8 mouse cellular contexts compared by ENCODE assay signal in genomic region chr2:30954797-30955196, GRCm38 (mm10). TPM values are rescaled to one million over a fixed set of nuclear protein-coding genes. Genes with fewer than 3 reads are reported as not detected.
DNase-seq lines count a peak whose midpoint lies in the region; ATAC-seq and TF ChIP-seq lines count a peak whose summit lies in the region.

No protein-coding gene starts in this region.

- peaks cover 27% of the 10 kb centered on the region for H3K4me1 ChIP-seq in heart, embryonic 12.5 days (replicated peaks)
- peaks cover 64% of the 10 kb centered on the region for H3K4me1 ChIP-seq in G1E (ENCODE audit: insufficient read depth, low read depth, low read length)
- H3K4me1 ChIP-seq in hindbrain, embryonic 14.5 days (replicated peaks; ENCODE audit: control insufficient read depth, insufficient read depth, low read length), result peaks cover 17% of the 10 kb centered on the region
- peaks cover 35% of the 10 kb centered on the region for H3K4me1 ChIP-seq in midbrain, embryonic 13.5 days (replicated peaks)

- peak overlapping the region; percentile 90 for H3K4me2 ChIP-seq in heart, embryonic 12.5 days
- H3K4me2 ChIP-seq in hindbrain, embryonic 14.5 days (replicated peaks), result peak overlapping the region; percentile 91; the same call in 1 of the 2 replicates
- H3K4me2 ChIP-seq in midbrain, embryonic 13.5 days (replicated peaks), result peak overlapping the region; percentile 93

- peaks cover 50% of the 10 kb centered on the region for H3K36me3 ChIP-seq in heart, embryonic 12.5 days
- peaks cover 62% of the 10 kb centered on the region for H3K36me3 ChIP-seq in G1E (replicated peaks)
- H3K36me3 ChIP-seq in hindbrain, embryonic 14.5 days (replicated peaks; ENCODE audit: control insufficient read depth, insufficient read depth), result peaks cover 51% of the 10 kb centered on the region
- peaks cover 50% of the 10 kb centered on the region for H3K36me3 ChIP-seq in midbrain, embryonic 13.5 days

- intact Hi-C loops in heart, postnatal 14 days (cut with DNase I), result no loop called here

- WGBS in heart, embryonic 12.5 days, result 64% methylated on average over 6 of the region's 6 CpGs
- WGBS in hindbrain, embryonic 14.5 days, result 83% methylated on average over 6 of the region's 6 CpGs
- 86% methylated on average over 6 of the region's 6 CpGs for WGBS in midbrain, embryonic 13.5 days

- 0 out of 2 replicates have a peak overlapping the region, but pooled peaks have one; percentile 88 for H3K9ac ChIP-seq in heart, embryonic 12.5 days
- no peak overlapping the region for H3K9ac ChIP-seq in hindbrain, embryonic 14.5 days
- H3K9ac ChIP-seq in midbrain, embryonic 13.5 days (replicated peaks), result peak overlapping the region; percentile 88

- peaks cover 3% of the 10 kb centered on the region; the same call in 1 of the 2 replicates for H3K27me3 ChIP-seq in heart, embryonic 12.5 days (replicated peaks)
- peaks cover 2% of the 10 kb centered on the region; the same call in 1 of the 2 replicates for H3K27me3 ChIP-seq in G1E (ENCODE audit: insufficient read depth, low read length)
- no peaks in the 10 kb centered on the region for H3K27me3 ChIP-seq in hindbrain, embryonic 14.5 days (ENCODE audit: control insufficient read depth, insufficient read depth, low read length)
- H3K27me3 ChIP-seq in midbrain, embryonic 13.5 days, result no peaks in the 10 kb centered on the region; the same call in 1 of the 2 replicates

- no peak overlapping the region for H3K27ac ChIP-seq in heart, embryonic 12.5 days (ENCODE audit: poor library complexity, severe bottlenecking)
- no peak overlapping the region for H3K27ac ChIP-seq in hindbrain, embryonic 14.5 days
- H3K27ac ChIP-seq in midbrain, embryonic 13.5 days, result no peak overlapping the region

- H3K9me3 ChIP-seq in heart, embryonic 12.5 days (replicated peaks), result no peaks in the 10 kb centered on the region
- H3K9me3 ChIP-seq in G1E (replicated peaks), result no peaks in the 10 kb centered on the region
- no peaks in the 10 kb centered on the region for H3K9me3 ChIP-seq in hindbrain, embryonic 14.5 days (ENCODE audit: control insufficient read depth, low read length)
- no peaks in the 10 kb centered on the region for H3K9me3 ChIP-seq in midbrain, embryonic 13.5 days

- TF ChIP-seq CTCF in G1E (IDR thresholded peaks at IDR 0.05; ENCODE audit: low read depth, low read length), result no peak

- no peak for ATAC-seq in heart, embryonic 12.5 days (ENCODE audit: insufficient number of reproducible peaks, low FRiP score)
- no peak for ATAC-seq in G1E (ENCODE audit: extremely low read depth, insufficient number of reproducible peaks, low FRiP score, poor library complexity, severe bottlenecking)
- ATAC-seq in hindbrain, embryonic 14.5 days (ENCODE audit: low FRiP score), result no peak
- ATAC-seq in midbrain, embryonic 13.5 days, result no peak

- DNase-seq in heart, postnatal 14 days, result no peak
- DNase-seq in G1E (ENCODE audit: low spot score), result no peak
- DNase-seq in hindbrain, embryonic 14.5 days (ENCODE audit: low spot score), result no peak
- no peak for DNase-seq in spleen, adult 12 weeks (ENCODE audit: low spot score)
- no peak for DNase-seq in left cerebral cortex, adult 8-10 months (ENCODE audit: low spot score in 2 of 2)
- DNase-seq in frontal cortex, postnatal 36 days (ENCODE audit: low spot score in 2 of 2), result no peak

- no peak overlapping the region for H3K4me3 ChIP-seq in heart, embryonic 12.5 days
- peak overlapping the region; percentile 96; the same call in 1 of the 2 replicates for H3K4me3 ChIP-seq in G1E (ENCODE audit: low read depth, low read length)
- H3K4me3 ChIP-seq in hindbrain, embryonic 14.5 days (replicated peaks; ENCODE audit: low read length), result no peak overlapping the region
- no peak overlapping the region for H3K4me3 ChIP-seq in midbrain, embryonic 13.5 days (replicated peaks)

RNA-seq across cellular contexts. Expression of gene Tor1b, which starts 2.0 kb away (rescaled TPM):
- 25.1 and 25.8 TPM in 2 replicates for polyA plus RNA-seq in heart, embryonic 12.5 days (2016; fragmentation: Nextera tagmentation; extraction: Ambion mirVana)
- total RNA-seq in heart, postnatal 14 days (2021), result 10 to 100 TPM; 25.0 to 26.1 TPM
- total RNA-seq in G1E (2014; fragmentation: Nextera tagmentation), result 16.5 and 25.6 TPM in 2 replicates
- 34.0 and 36.9 TPM in 2 replicates for total RNA-seq in G1E (2017)
- 12.4 and 12.5 TPM in 2 replicates for polyA plus RNA-seq in G1E (2012)
- 19.4 and 20.6 TPM in 2 replicates for polyA plus RNA-seq in hindbrain, embryonic 14.5 days (2014; fragmentation: Nextera tagmentation; extraction: Ambion mirVana)
- 18.3 and 20.5 TPM in 2 replicates for polyA plus RNA-seq in midbrain, embryonic 13.5 days (2015; fragmentation: Nextera tagmentation; extraction: Ambion mirVana)
- total RNA-seq in left cerebral cortex, adult 8-10 months (2022), result 10 to 100 TPM; 25.8 to 29.1 (median 28.0) TPM

RNA-seq across cellular contexts. Expression of gene Tor1a, which starts 12.9 kb away (rescaled TPM):
- polyA plus RNA-seq in heart, embryonic 12.5 days (2016; fragmentation: Nextera tagmentation; extraction: Ambion mirVana), result 56.4 TPM in 2 replicates
- total RNA-seq in heart, postnatal 14 days (2021), result 10 to 100 TPM; 13.5 to 13.9 TPM
- total RNA-seq in G1E (2014; fragmentation: Nextera tagmentation), result 31.2 and 33.0 TPM in 2 replicates
- 45.2 and 47.0 TPM in 2 replicates for total RNA-seq in G1E (2017)
- polyA plus RNA-seq in G1E (2012), result 94.3 and 129 TPM in 2 replicates
- polyA plus RNA-seq in hindbrain, embryonic 14.5 days (2014; fragmentation: Nextera tagmentation; extraction: Ambion mirVana), result 81.2 and 82.0 TPM in 2 replicates
- polyA plus RNA-seq in midbrain, embryonic 13.5 days (2015; fragmentation: Nextera tagmentation; extraction: Ambion mirVana), result 93.2 and 95.7 TPM in 2 replicates
- 10 to 100 TPM; 34.4 to 45.2 (median 37.9) TPM for total RNA-seq in left cerebral cortex, adult 8-10 months (2022)

RNA-seq across cellular contexts. Expression of gene Ptges, which starts 25.1 kb away (rescaled TPM):
- 2.3 and 4.3 TPM in 2 replicates for polyA plus RNA-seq in heart, embryonic 12.5 days (2016; fragmentation: Nextera tagmentation; extraction: Ambion mirVana)
- total RNA-seq in heart, postnatal 14 days (2021), result 1 to 10 TPM; 1.9 to 3.2 TPM
- total RNA-seq in G1E (2014; fragmentation: Nextera tagmentation) (not detected in 2 replicates), G1E (2017) (0.11 and 0.12 TPM in 2 replicates)
- not detected in 2 replicates for polyA plus RNA-seq in G1E (2012)
- polyA plus RNA-seq in hindbrain, embryonic 14.5 days (2014; fragmentation: Nextera tagmentation; extraction: Ambion mirVana), result 3.7 and 4.1 TPM in 2 replicates
- 2.5 and 2.9 TPM in 2 replicates for polyA plus RNA-seq in midbrain, embryonic 13.5 days (2015; fragmentation: Nextera tagmentation; extraction: Ambion mirVana)
- total RNA-seq in left cerebral cortex, adult 8-10 months (2022), result 1 to 10 TPM; 4.3 to 7.3 (median 6.9) TPM

RNA-seq across cellular contexts. Expression of gene BC005624, which starts 27.2 kb away (rescaled TPM):
- polyA plus RNA-seq in heart, embryonic 12.5 days (2016; fragmentation: Nextera tagmentation; extraction: Ambion mirVana), result 33.8 and 35.5 TPM in 2 replicates
- total RNA-seq in heart, postnatal 14 days (2021), result 10 to 100 TPM; 18.4 to 18.7 TPM
- total RNA-seq in G1E (2014; fragmentation: Nextera tagmentation) (28.6 and 37.8 TPM in 2 replicates), G1E (2017) (69.3 and 82.1 TPM in 2 replicates)
- 17.6 and 30.9 TPM in 2 replicates for polyA plus RNA-seq in G1E (2012)
- polyA plus RNA-seq in hindbrain, embryonic 14.5 days (2014; fragmentation: Nextera tagmentation; extraction: Ambion mirVana), result 72.5 and 73.7 TPM in 2 replicates
- 88.8 and 92.8 TPM in 2 replicates for polyA plus RNA-seq in midbrain, embryonic 13.5 days (2015; fragmentation: Nextera tagmentation; extraction: Ambion mirVana)
- total RNA-seq in left cerebral cortex, adult 8-10 months (2022), result 10 to 100 TPM; 63.7 to 79.7 (median 70.2) TPM

RNA-seq across cellular contexts. Expression of gene Usp20, which starts 27.3 kb away (rescaled TPM):
- polyA plus RNA-seq in heart, embryonic 12.5 days (2016; fragmentation: Nextera tagmentation; extraction: Ambion mirVana), result 27.4 and 27.9 TPM in 2 replicates
- 10 to 100 TPM; 55.6 to 56.6 TPM for total RNA-seq in heart, postnatal 14 days (2021)
- total RNA-seq in G1E (2014; fragmentation: Nextera tagmentation), result 11.8 and 16.6 TPM in 2 replicates
- 7.0 and 8.2 TPM in 2 replicates for total RNA-seq in G1E (2017)
- 7.0 and 9.4 TPM in 2 replicates for polyA plus RNA-seq in G1E (2012)
- polyA plus RNA-seq in hindbrain, embryonic 14.5 days (2014; fragmentation: Nextera tagmentation; extraction: Ambion mirVana), result 33.4 and 34.2 TPM in 2 replicates
- polyA plus RNA-seq in midbrain, embryonic 13.5 days (2015; fragmentation: Nextera tagmentation; extraction: Ambion mirVana), result 42.5 and 47.9 TPM in 2 replicates
- 10 to 100 TPM; 73.0 to 84.0 (median 79.6) TPM for total RNA-seq in left cerebral cortex, adult 8-10 months (2022)
